Mouse (Mus musculus) yolk sac, embryonic 10.5 days (tissue): ENCODE results near the gene Lrg1.
"Not testable (repeated sequence)": the region's sequence is repeated elsewhere in the genome, so short reads cannot be mapped to it uniquely, and the experiment has no call there.

Experiments used
- DNase-seq: peaks from one replicate; pipeline ENCODE4 v3.0.0-alpha.2; 2017; ENCODE audit warnings: low spot score

Lrg1 gene

GRCm38 (mm10) chr17:56108334-56109044 is 13.3 kb downstream of the Lrg1 start:
- no peak for DNase-seq

- no peak for DNase-seq
These were observed 14.1 kb downstream of the Lrg1 start for GRCm38 (mm10) chr17:56107736-56108135.

DNA sequence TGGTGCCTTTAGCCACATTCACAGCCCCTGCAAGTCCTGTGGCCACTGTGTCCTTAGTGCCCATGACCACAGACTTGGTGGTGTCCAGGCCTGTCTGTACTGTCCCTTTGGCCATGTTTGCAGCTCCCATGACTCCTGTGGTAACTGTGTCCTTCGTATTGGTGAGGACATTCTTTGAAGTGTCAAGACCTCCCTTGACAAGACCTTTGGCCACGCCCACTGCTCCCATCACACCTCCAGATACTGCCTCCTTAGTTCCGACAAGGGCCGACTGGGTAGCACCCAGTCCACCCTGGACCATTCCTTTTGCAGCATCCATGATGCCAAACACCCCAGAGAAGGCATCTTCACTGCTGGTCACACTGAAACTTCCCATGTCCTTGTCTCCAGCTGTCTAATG is 14.8 kb downstream of the Lrg1 start:
- DNase-seq, result no peak

GRCm38 (mm10) chr17:56106436-56106835 is 15.4 kb downstream of the Lrg1 start:
- DNase-seq, result not testable (repeated sequence)

DNA sequence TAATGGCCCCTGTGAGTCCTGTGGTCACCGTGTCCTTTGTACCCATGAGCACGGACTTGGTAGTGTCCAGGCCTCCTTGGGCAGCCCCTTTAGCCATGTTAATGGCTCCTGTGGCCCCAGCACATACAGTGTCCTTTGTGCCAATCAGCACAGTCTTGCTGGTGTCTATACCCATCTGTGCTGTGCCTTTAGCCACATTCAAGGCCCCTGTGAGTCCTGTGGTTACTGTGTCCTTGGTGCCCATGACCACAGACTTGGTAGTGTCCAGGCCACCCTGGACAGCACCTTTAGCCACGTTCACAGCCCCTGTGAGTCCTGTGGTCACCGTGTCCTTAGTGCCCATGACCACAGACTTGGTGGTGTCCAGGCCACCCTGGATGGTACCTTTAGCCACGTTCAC is 17.0 kb downstream of the Lrg1 start:
- not testable (repeated sequence) for DNase-seq

DNA sequence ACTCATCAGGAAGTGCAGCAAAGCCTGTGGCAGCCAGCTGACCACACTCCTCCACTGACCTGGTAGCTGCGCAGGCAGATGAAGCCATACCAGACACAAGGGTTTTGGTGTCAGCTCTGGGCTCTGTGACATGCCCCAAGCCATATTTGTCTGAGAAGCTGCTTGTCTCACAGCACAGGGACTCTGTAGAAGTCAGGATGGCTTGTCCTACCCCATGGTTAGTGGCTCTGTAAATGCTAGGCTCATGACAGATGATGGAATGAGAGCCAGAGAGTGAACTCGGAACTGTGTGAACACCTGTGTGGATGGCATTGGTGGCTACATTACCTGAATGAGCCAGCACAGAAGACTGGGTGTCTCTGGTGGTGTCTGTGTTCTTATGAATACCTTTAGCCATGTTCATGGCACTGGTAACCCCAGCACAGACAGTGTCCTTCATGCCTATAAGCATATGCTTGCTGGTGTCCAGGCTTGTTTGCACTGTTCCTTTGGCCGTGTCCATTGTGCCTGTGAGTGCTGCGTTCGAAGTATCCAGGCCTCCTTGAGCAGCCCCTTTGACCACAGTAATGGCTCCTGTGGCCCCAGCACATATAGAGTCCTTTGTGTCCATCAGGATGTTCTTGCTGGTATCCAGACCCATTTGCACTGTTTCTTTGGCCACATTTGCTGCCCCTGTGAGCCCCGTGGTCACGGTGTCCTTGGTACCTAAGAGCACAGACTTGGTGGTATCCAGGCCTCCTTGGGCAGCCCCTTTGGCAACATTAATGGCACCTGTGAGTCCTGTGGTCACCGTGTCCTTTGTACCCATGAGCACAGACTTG is 18.1 kb downstream of the Lrg1 start:
- no peak for DNase-seq

GRCm38 (mm10) chr17:56102927-56103326 is 18.9 kb downstream of the Lrg1 start:
- DNase-seq, result no peak

DNA sequence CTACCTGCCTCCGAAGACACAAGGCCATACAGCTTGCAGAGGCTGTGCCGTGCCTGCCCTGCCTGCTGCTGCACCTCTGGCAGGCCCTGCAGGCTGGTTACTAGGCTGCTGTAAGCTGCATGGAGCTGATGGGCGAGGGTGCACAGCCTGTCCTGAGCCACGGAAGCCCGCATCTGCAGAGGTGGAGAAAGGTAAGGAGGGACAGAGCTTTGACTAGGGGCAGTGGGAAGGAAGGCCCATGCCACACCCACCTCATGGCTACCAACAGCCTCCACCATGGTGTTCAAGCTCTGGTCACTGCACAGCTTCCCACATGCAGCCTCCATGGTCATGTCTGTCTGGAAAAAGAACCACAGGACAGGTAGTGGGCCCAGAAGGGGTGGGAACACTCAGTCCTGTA is 19.6 kb downstream of the Lrg1 start:
- no peak for DNase-seq

- DNase-seq, result no peak
These were observed 21.0 kb downstream of the Lrg1 start for GRCm38 (mm10) chr17:56100811-56101210.

GRCm38 (mm10) chr17:56098711-56099572 is 22.9 kb downstream of the Lrg1 start:
- DNase-seq, result no peak

- DNase-seq, result no peak
These were observed 23.6 kb downstream of the Lrg1 start for GRCm38 (mm10) chr17:56098180-56098579.

DNA sequence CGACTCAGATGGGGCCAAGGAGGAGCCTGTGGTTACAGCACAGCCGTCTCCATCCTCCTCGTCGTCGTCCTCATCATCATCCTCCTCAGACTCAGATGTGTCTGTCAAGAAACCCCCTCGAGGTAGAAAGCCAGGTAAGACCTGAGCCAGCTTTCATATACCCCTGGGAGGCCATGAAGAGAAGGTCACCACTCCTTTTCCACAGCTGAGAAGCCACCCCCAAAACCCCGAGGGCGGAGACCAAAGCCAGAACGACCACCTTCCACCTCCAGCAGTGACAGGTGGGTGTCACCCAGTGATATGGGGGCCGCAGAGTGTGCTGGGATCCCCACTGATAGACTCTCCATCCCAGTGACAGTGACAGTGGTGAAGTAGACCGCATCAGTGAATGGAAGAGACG is 24.9 kb downstream of the Lrg1 start:
- DNase-seq, result no peak

GRCm38 (mm10) chr17:56092794-56093193 is 29.0 kb downstream of the Lrg1 start:
- DNase-seq, result no peak

DNA sequence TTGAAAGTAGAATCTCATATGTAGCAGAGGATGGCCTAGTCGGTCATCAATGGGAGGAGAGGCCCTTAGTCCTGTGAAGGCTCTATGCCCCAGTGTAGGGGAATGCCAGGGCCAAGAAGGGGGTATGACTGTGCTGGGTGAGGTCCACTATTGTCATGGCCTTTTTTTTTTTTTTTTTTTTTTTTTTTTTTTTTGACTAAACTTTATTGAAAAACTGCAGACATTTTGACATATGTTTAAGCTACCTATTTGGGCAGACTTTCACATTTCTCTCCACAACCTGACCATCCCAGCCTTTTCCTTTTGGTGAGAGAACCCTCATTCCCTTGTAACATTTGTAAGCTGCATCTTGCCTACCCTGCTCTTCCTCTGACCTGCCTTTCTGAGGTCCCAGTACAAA is 29.5 kb downstream of the Lrg1 start:
- no peak for DNase-seq

GRCm38 (mm10) chr17:56080781-56081585 is 40.8 kb downstream of the Lrg1 start:
- DNase-seq, result peak; percentile 71

- no peak for DNase-seq
These were observed 41.9 kb downstream of the Lrg1 start for GRCm38 (mm10) chr17:56079921-56080320.

- DNase-seq, result peak; percentile 100
These were observed 42.7 kb downstream of the Lrg1 start, which contains the start of gene Hdgfl2 for GRCm38 (mm10) chr17:56078880-56079795. Gene Hdgfl2, plus strand, starts transcription at chr17:56079634.

DNA sequence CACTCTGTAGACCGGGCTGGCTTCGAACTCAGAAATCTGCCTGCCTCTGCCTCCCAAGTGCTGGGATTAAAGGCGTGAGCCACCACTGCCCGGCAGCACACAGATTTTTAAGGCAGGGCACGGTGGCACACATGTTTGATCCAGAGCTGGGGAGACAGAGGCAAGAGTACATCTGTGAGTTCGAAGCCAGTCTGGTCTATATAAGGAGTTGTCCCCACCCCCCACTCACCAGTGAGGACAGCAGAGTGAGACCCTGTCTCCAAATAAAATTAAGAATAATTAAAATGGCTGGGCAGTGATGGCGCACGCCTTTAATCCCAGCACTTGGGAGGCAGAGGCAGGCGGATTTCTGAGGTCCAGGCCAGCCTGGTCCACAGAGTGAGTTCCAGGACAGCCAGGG is 43.4 kb downstream of the Lrg1 start:
- not testable (repeated sequence) for DNase-seq

DNA sequence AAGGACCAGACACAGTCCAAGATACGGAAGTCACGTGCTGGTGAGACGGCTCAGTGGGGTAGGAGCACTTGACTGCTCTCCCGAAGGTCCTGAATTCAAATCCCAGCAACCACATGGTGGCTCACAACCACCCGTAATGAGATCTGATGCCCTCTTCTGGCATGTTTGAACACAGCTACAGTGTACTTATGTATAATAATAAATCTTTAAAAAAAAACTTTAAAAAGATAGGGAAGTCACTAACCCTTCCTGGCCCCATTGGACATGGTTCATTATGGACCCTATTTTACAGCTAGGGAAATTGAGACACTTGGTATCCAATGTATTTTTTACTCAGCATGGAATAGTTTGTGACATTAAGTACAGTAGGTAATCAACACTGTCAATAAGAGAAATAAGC is 44.3 kb downstream of the Lrg1 start:
- DNase-seq, result no peak

GRCm38 (mm10) chr17:56074827-56075208 is 47.0 kb downstream of the Lrg1 start, which contains the start of gene Ubxn6:
Gene Ubxn6, minus strand, starts transcription at chr17:56075028.
- DNase-seq, result peak; percentile 93
